ENCODE assay signal across 12 mouse cellular contexts in genomic region chr7:49534208-49534607, GRCm38 (mm10).
"Had no signal": no experiment of that assay in that cellular context is flagged by ENCODE, and none has a peak within 500 bp of the region (broad histone marks: within the 10 kb centered on the region; RNA-seq: fewer than 3 reads in every experiment).

No protein-coding gene starts in this region.

- H3K36me3 ChIP-seq: limb, embryonic 10.5 days; liver, embryonic 15.5 days; stomach, embryonic 15.5 days had no signal

- ATAC-seq: lung, postnatal 0 days; midbrain, embryonic 13.5 days had no signal

- H3K4me3 ChIP-seq: left cerebral cortex, adult 2 months; limb, embryonic 10.5 days; liver, embryonic 15.5 days; midbrain, embryonic 13.5 days; stomach, embryonic 15.5 days had no signal

- DNase-seq: kidney, postnatal 10 days; lung, adult 2 months; lung, postnatal 36 days; right cerebral cortex, postnatal 14 days; thymus, postnatal 4 days had no signal

- H3K9ac ChIP-seq: liver, embryonic 15.5 days; midbrain, embryonic 13.5 days; stomach, embryonic 15.5 days had no signal

- H3K9me3 ChIP-seq: limb, embryonic 10.5 days; liver, embryonic 15.5 days; midbrain, embryonic 13.5 days; stomach, embryonic 15.5 days had no signal

- H3K4me2 ChIP-seq: liver, embryonic 11.5 days; liver, embryonic 15.5 days; midbrain, embryonic 13.5 days; stomach, embryonic 15.5 days had no signal

- H3K27ac ChIP-seq: left cerebral cortex, adult 2 months; limb, embryonic 10.5 days; liver, embryonic 15.5 days; midbrain, embryonic 13.5 days; stomach, embryonic 15.5 days had no signal

- H3K4me1 ChIP-seq: liver, embryonic 15.5 days; stomach, embryonic 15.5 days had no signal

- H3K27me3 ChIP-seq: liver, embryonic 15.5 days; midbrain, embryonic 13.5 days; stomach, embryonic 15.5 days had no signal
